In genomic region chr15:84922884-84923507, GRCm38 (mm10) we compare ENCODE assay signal across 8 mouse cellular contexts. TPM values are rescaled to one million over a fixed set of nuclear protein-coding genes. Genes with fewer than 3 reads are reported as not detected.
DNase-seq lines count a peak whose midpoint lies in the region; ATAC-seq and TF ChIP-seq lines count a peak whose summit lies in the region.

TSS of gene Nup50 (plus strand) at chr15:84923411.

- H3K4me1 ChIP-seq in ES-Bruce4 (ENCODE audit: control insufficient read depth, insufficient read depth, low read length) = no peaks in the 10 kb centered on the region
- H3K4me1 ChIP-seq in forebrain, embryonic 13.5 days = peaks cover 34% of the 10 kb centered on the region
- H3K4me1 ChIP-seq in liver, postnatal 0 days (ENCODE audit: insufficient read depth) = peaks cover 13% of the 10 kb centered on the region
- H3K4me1 ChIP-seq in neural tube, embryonic 14.5 days (ENCODE audit: control insufficient read depth, insufficient read depth, low read length) = peaks cover 23% of the 10 kb centered on the region

- 0 out of 2 replicates have a peak, but pooled peaks have one; percentile 49 for TF ChIP-seq EP300 in ES-Bruce4 (IDR thresholded peaks at IDR 0.05; ENCODE audit: insufficient read depth, low read depth, low read length)
- no peak for TF ChIP-seq EP300 in liver, postnatal 0 days (IDR thresholded peaks at IDR 0.05; ENCODE audit: low read depth)

- TF ChIP-seq CTCF in ES-Bruce4 (IDR thresholded peaks at IDR 0.05; ENCODE audit: low read depth, low read length) = no peak
- no peak for TF ChIP-seq CTCF in liver, postnatal 0 days (IDR thresholded peaks at IDR 0.05; ENCODE audit: low read depth)

- peak; percentile 68 for TF ChIP-seq POLR2A in ES-Bruce4 (IDR thresholded peaks at IDR 0.05; ENCODE audit: insufficient read depth, low read length)

- peak; percentile 86 for ATAC-seq in cerebellum, adult (ENCODE audit: insufficient number of reproducible peaks, low FRiP score, low TSS enrichment)
- peak; percentile 93 for ATAC-seq in forebrain, embryonic 13.5 days
- peak; percentile 91 for ATAC-seq in liver, postnatal 0 days
- ATAC-seq in neural tube, embryonic 14.5 days (ENCODE audit: low read depth) = peak; percentile 91

- DNase-seq in heart, postnatal 10 days = peak; percentile 100
- peak; percentile 93 for DNase-seq in large intestine, adult 2 months (ENCODE audit: low read depth, low spot score)
- peak; percentile 100 for DNase-seq in liver, postnatal 0 days
- peak; percentile 100 for DNase-seq in testis, postnatal 10 days (ENCODE audit: low spot score)

- no peaks in the 10 kb centered on the region for H3K27me3 ChIP-seq in ES-Bruce4 (ENCODE audit: control insufficient read depth, insufficient read depth, low read length, poor library complexity, severe bottlenecking)
- no peaks in the 10 kb centered on the region for H3K27me3 ChIP-seq in forebrain, embryonic 13.5 days
- no peaks in the 10 kb centered on the region for H3K27me3 ChIP-seq in liver, postnatal 0 days (ENCODE audit: insufficient read depth, low read length)
- no peaks in the 10 kb centered on the region for H3K27me3 ChIP-seq in neural tube, embryonic 14.5 days (ENCODE audit: control insufficient read depth, insufficient read depth, low read length)

- intact Hi-C loops in heart, postnatal 10 days (cut with DNase I) = loop anchor here (2.0 kb wide), 2 partner anchors 66 kb away; partner anchors contain the start of genes 5031439G07Rik and Phf21b

- peak within 1 kb of the TSS; percentile 97 for H3K9ac ChIP-seq in ES-Bruce4 (ENCODE audit: low read depth, poor library complexity, severe bottlenecking)
- H3K9ac ChIP-seq in forebrain, embryonic 13.5 days = peak within 1 kb of the TSS; percentile 99
- peak within 1 kb of the TSS; percentile 100 for H3K9ac ChIP-seq in liver, postnatal 0 days (replicated peaks)
- peak within 1 kb of the TSS; percentile 91 for H3K9ac ChIP-seq in neural tube, embryonic 14.5 days (replicated peaks; ENCODE audit: low read depth, low read length)

- H3K9me3 ChIP-seq in ES-Bruce4 (replicated peaks; ENCODE audit: control insufficient read depth, insufficient read depth, low read length, poor library complexity, severe bottlenecking) = no peaks in the 10 kb centered on the region
- no peaks in the 10 kb centered on the region for H3K9me3 ChIP-seq in forebrain, embryonic 13.5 days (replicated peaks)
- no peaks in the 10 kb centered on the region for H3K9me3 ChIP-seq in liver, postnatal 0 days (ENCODE audit: low read length)
- H3K9me3 ChIP-seq in neural tube, embryonic 14.5 days (ENCODE audit: control insufficient read depth, low read length) = no peaks in the 10 kb centered on the region

- H3K4me3 ChIP-seq in ES-Bruce4 (ENCODE audit: low read depth, low read length) = peak within 1 kb of the TSS; percentile 100
- H3K4me3 ChIP-seq in forebrain, embryonic 13.5 days = peak within 1 kb of the TSS; percentile 99
- peak within 1 kb of the TSS; percentile 100 for H3K4me3 ChIP-seq in liver, postnatal 0 days (ENCODE audit: low read depth, low read length)
- H3K4me3 ChIP-seq in neural tube, embryonic 14.5 days (ENCODE audit: low read depth, low read length) = peak within 1 kb of the TSS; percentile 96

- peak within 1 kb of the TSS; percentile 38 for H3K27ac ChIP-seq in ES-Bruce4 (ENCODE audit: insufficient read depth, low read length)
- peak within 1 kb of the TSS; percentile 95 for H3K27ac ChIP-seq in forebrain, embryonic 13.5 days
- peak within 1 kb of the TSS; percentile 100 for H3K27ac ChIP-seq in liver, postnatal 0 days (ENCODE audit: low read depth)
- peak within 1 kb of the TSS; percentile 93 for H3K27ac ChIP-seq in neural tube, embryonic 14.5 days (ENCODE audit: low read depth, low read length)

- peak within 1 kb of the TSS; percentile 88 for H3K4me2 ChIP-seq in forebrain, embryonic 13.5 days
- H3K4me2 ChIP-seq in liver, postnatal 0 days (ENCODE audit: low read depth, low read length) = peak within 1 kb of the TSS; percentile 91
- H3K4me2 ChIP-seq in neural tube, embryonic 14.5 days (ENCODE audit: low read depth, low read length) = peak within 1 kb of the TSS; percentile 94

- under 1% methylated on average over 50 of the region's 60 CpGs for WGBS in forebrain, embryonic 13.5 days
- WGBS in large intestine, adult 2 months = under 1% methylated on average over 60 of the region's 60 CpGs
- under 1% methylated on average over 44 of the region's 60 CpGs for WGBS in liver, postnatal 0 days (ENCODE audit: insufficient replicate concordance)
- under 1% methylated on average over 55 of the region's 60 CpGs for WGBS in neural tube, embryonic 14.5 days

- H3K36me3 ChIP-seq in ES-Bruce4 (ENCODE audit: control insufficient read depth, insufficient read depth, low read length, poor library complexity, severe bottlenecking) = peaks cover 11% of the 10 kb centered on the region
- peaks cover 15% of the 10 kb centered on the region for H3K36me3 ChIP-seq in forebrain, embryonic 13.5 days (ENCODE audit: poor library complexity, severe bottlenecking)
- H3K36me3 ChIP-seq in liver, postnatal 0 days (replicated peaks; ENCODE audit: insufficient read depth, low read length) = peaks cover 12% of the 10 kb centered on the region
- H3K36me3 ChIP-seq in neural tube, embryonic 14.5 days (ENCODE audit: control insufficient read depth, insufficient read depth, low read length) = peaks cover 8% of the 10 kb centered on the region; the same call in 1 of the 2 replicates

RNA-seq across cellular contexts. Expression of gene Nup50, which starts in this region (rescaled TPM):
- polyA plus RNA-seq in ES-Bruce4 (2011; ENCODE audit: insufficient read depth, insufficient read length, low read depth, missing spikeins) = 67.3 and 69.8 TPM in 2 replicates
- 41.9 and 44.7 TPM in 2 replicates for polyA plus RNA-seq in forebrain, embryonic 13.5 days (2015; fragmentation: Nextera tagmentation; extraction: Ambion mirVana)
- total RNA-seq in heart, postnatal 10 days (2021) = 10 to 100 TPM; 21.2 to 21.9 TPM
- polyA plus RNA-seq in large intestine, adult 2 months (2012; rRNA removed) = 11.1 and 12.0 TPM in 2 replicates
- 13.9 and 15.2 TPM in 2 replicates for polyA plus RNA-seq in liver, postnatal 0 days (2015; fragmentation: Nextera tagmentation; extraction: Ambion mirVana)
- 21.9 and 28.7 TPM in 2 replicates for polyA plus RNA-seq in neural tube, embryonic 14.5 days (2014; fragmentation: Nextera tagmentation; extraction: Ambion mirVana)

Comparison
In these comparisons a context has a peak if more than half of its experiments do, and no peak if none do; other contexts are left out.
1. Peak in every context shown above with its lines: DNase-seq, ATAC-seq, H3K4me3 ChIP-seq and H3K27ac ChIP-seq.
2. H3K27ac ChIP-seq: peak in every context shown above with its lines; median percentile 100 in liver, postnatal 0 days; 95 in forebrain, embryonic 13.5 days; 93 in neural tube, embryonic 14.5 days; 38 in ES-Bruce4.